Mouse (Mus musculus): ENCODE measurements around the gene Large2. TPM values are rescaled to one million over a fixed set of nuclear protein-coding genes. Genes with fewer than 3 reads are reported as not detected.
A peak's percentile ranks its signal among the peaks of the same experiment; 100 is the strongest.

Large2 gene
- polyA plus RNA-seq (2014; fragmentation: Nextera tagmentation; extraction: Ambion mirVana) = 16.1 and 16.4 TPM in 2 replicates

GRCm38 (mm10) chr2:92374514-92374913 lies at the start of gene Large2, which contains the start of gene Pex16:
Gene Large2, minus strand, starts transcription at chr2:92374869.
Gene Pex16, plus strand, starts transcription at chr2:92374676.
- H3K9me3 ChIP-seq (ENCODE audit: control insufficient read depth, low read length) = no peaks in the 10 kb centered on the region
- peak within 1 kb of the TSS; percentile 93 for H3K4me2 ChIP-seq (ENCODE audit: low read depth, low read length, severe bottlenecking)
- H3K9ac ChIP-seq (ENCODE audit: low read length) = peak within 1 kb of the TSS; percentile 69
- ATAC-seq (replicated peaks; ENCODE audit: low FRiP score) (no peak), DNase-seq (ENCODE audit: low spot score) (no peak)
- peak within 1 kb of the TSS; percentile 92 for H3K27ac ChIP-seq (ENCODE audit: low read depth, low read length)
- H3K4me3 ChIP-seq (ENCODE audit: low read depth, low read length) = peak within 1 kb of the TSS; percentile 72
- no peaks in the 10 kb centered on the region; the same call in 1 of the 2 replicates for H3K36me3 ChIP-seq (ENCODE audit: control insufficient read depth, insufficient read depth, low read length)
- peaks cover 41% of the 10 kb centered on the region for H3K4me1 ChIP-seq (replicated peaks; ENCODE audit: control insufficient read depth, insufficient read depth, low read length)
- peaks cover 2% of the 10 kb centered on the region; the same call in 1 of the 2 replicates for H3K27me3 ChIP-seq (ENCODE audit: control insufficient read depth, insufficient read depth, low read length)
- 4% methylated on average over 16 of the region's 16 CpGs for WGBS

- peak overlapping the region; percentile 89 for H3K27ac ChIP-seq (ENCODE audit: low read depth, low read length)
- DNase-seq (ENCODE audit: low spot score) (no peak), ATAC-seq (replicated peaks; ENCODE audit: low FRiP score) (no peak)
- H3K36me3 ChIP-seq (ENCODE audit: control insufficient read depth, insufficient read depth, low read length) = peaks cover 5% of the 10 kb centered on the region; the same call in 1 of the 2 replicates
- 84% methylated on average over 9 of the region's 9 CpGs for WGBS
- no peaks in the 10 kb centered on the region for H3K27me3 ChIP-seq (ENCODE audit: control insufficient read depth, insufficient read depth, low read length)
- peaks cover 16% of the 10 kb centered on the region for H3K4me1 ChIP-seq (replicated peaks; ENCODE audit: control insufficient read depth, insufficient read depth, low read length)
- no peak overlapping the region for H3K4me2 ChIP-seq (ENCODE audit: low read depth, low read length, severe bottlenecking)
- no peak overlapping the region; the same call in 1 of the 2 replicates for H3K9ac ChIP-seq (ENCODE audit: low read length)
- H3K4me3 ChIP-seq (ENCODE audit: low read depth, low read length) = no peak overlapping the region
- H3K9me3 ChIP-seq (ENCODE audit: control insufficient read depth, low read length) = no peaks in the 10 kb centered on the region
Observed at GRCm38 (mm10) chr2:92423702-92424461, 49.2 kb upstream of the Large2 start.

DNA sequence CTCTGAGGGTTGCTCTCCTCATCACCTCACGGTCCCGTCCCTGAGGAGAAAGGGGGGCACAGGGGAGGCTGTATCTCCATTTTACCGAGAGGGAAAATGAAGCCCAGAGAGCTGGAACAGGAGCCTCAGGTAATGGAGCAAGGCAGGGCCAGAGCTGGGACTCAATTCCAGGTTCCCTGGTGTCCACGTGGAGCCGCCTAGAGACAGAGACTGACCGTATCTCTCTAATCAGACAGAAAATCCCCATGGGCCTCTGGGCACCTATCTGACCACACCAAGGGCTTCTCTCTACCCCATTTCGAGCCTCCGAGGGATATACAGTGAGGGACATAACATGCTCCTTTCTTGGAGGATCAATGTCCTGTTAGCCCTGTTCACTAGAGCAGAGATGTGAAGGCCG lies 48.5 kb upstream of the Large2 start:
- Histone ChIP-seq H3K27me3 (ENCODE audit: control insufficient read depth, insufficient read depth, low read length) (no peaks in the 10 kb centered on the region), H3K9me3 (ENCODE audit: control insufficient read depth, low read length) (no peaks in the 10 kb centered on the region), H3K27ac (ENCODE audit: low read depth, low read length) (no peak overlapping the region), H3K36me3 (ENCODE audit: control insufficient read depth, insufficient read depth, low read length) (peaks cover 5% of the 10 kb centered on the region; the same call in 1 of the 2 replicates), H3K9ac (ENCODE audit: low read length) (no peak overlapping the region), H3K4me3 (ENCODE audit: low read depth, low read length) (no peak overlapping the region), H3K4me2 (ENCODE audit: low read depth, low read length, severe bottlenecking) (no peak overlapping the region), H3K4me1 (replicated peaks; ENCODE audit: control insufficient read depth, insufficient read depth, low read length) (peaks cover 16% of the 10 kb centered on the region)
- no peak for DNase-seq (ENCODE audit: low spot score)
- ATAC-seq (replicated peaks; ENCODE audit: low FRiP score) = no peak
- WGBS = 91% methylated on average over 9 of the region's 9 CpGs

DNA sequence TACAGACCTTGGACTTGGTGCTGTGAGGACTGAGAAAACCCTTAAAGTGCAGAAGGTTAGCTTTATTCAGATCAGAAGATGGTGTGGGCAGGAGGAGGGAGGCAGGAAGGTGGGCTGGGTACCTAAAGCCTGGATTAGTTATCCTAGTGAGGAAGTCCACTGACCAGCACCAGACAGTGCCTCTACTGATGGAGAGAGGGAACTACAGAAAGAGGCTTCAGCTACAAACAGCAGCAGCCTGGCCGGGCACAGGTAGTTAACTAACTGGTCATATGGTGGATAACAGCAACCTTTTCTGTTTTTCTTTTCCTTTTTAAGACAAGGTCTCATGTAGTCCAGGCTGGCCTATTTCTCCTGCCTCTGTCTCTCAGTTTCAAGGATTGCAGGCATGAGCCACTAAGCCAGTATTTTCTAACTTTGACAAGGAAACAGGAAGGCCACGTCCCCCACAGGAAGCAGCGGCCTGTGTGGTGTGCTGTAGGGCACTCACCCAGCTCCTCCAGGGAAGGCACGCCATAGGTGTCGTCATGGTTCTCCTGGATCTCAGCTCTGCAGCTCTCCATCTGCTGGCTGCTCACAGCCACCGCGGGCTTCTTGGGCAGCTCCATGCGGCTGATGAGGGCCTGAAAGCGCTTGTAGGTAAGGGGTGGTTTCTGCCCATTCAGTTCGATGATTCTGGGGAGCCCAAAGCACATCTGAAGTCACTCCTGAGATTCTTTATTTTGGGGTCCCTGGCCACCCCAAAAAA lies 47.9 kb upstream of the Large2 start:
- H3K36me3 ChIP-seq (ENCODE audit: control insufficient read depth, insufficient read depth, low read length) = peaks cover 5% of the 10 kb centered on the region; the same call in 1 of the 2 replicates
- WGBS = 80% methylated on average over 10 of the region's 10 CpGs

GRCm38 (mm10) chr2:92421723-92422387 lies 47.2 kb upstream of the Large2 start:
- no peak overlapping the region for H3K9ac ChIP-seq (ENCODE audit: low read length)
- H3K9me3 ChIP-seq (ENCODE audit: control insufficient read depth, low read length) = no peaks in the 10 kb centered on the region
- H3K4me1 ChIP-seq (replicated peaks; ENCODE audit: control insufficient read depth, insufficient read depth, low read length) = peaks cover 16% of the 10 kb centered on the region
- DNase-seq (ENCODE audit: low spot score) (no peak), ATAC-seq (replicated peaks; ENCODE audit: low FRiP score) (no peak)
- no peak overlapping the region for H3K4me2 ChIP-seq (ENCODE audit: low read depth, low read length, severe bottlenecking)
- WGBS = 92% methylated on average over 7 of the region's 7 CpGs
- H3K27me3 ChIP-seq (ENCODE audit: control insufficient read depth, insufficient read depth, low read length) = no peaks in the 10 kb centered on the region
- H3K36me3 ChIP-seq (ENCODE audit: control insufficient read depth, insufficient read depth, low read length) = peaks cover 5% of the 10 kb centered on the region; the same call in 1 of the 2 replicates
- H3K4me3 ChIP-seq (ENCODE audit: low read depth, low read length) = no peak overlapping the region
- H3K27ac ChIP-seq (ENCODE audit: low read depth, low read length) = no peak overlapping the region

More for the DNA sequence above, 47.9 kb upstream of the Large2 start:
- ATAC-seq (replicated peaks; ENCODE audit: low FRiP score) (no peak), DNase-seq (ENCODE audit: low spot score) (no peak)
- no peak overlapping the region for H3K4me2 ChIP-seq (ENCODE audit: low read depth, low read length, severe bottlenecking)
- no peak overlapping the region for H3K27ac ChIP-seq (ENCODE audit: low read depth, low read length)
- peaks cover 16% of the 10 kb centered on the region for H3K4me1 ChIP-seq (replicated peaks; ENCODE audit: control insufficient read depth, insufficient read depth, low read length)
- no peaks in the 10 kb centered on the region for H3K27me3 ChIP-seq (ENCODE audit: control insufficient read depth, insufficient read depth, low read length)
- H3K9ac ChIP-seq (ENCODE audit: low read length) = no peak overlapping the region
- H3K9me3 ChIP-seq (ENCODE audit: control insufficient read depth, low read length) = no peaks in the 10 kb centered on the region
- H3K4me3 ChIP-seq (ENCODE audit: low read depth, low read length) = no peak overlapping the region

GRCm38 (mm10) chr2:92411705-92412104 lies 37.0 kb upstream of the Large2 start:
- Histone ChIP-seq H3K9me3 (ENCODE audit: control insufficient read depth, low read length) (no peaks in the 10 kb centered on the region), H3K9ac (ENCODE audit: low read length) (no peak overlapping the region), H3K27me3 (ENCODE audit: control insufficient read depth, insufficient read depth, low read length) (no peaks in the 10 kb centered on the region), H3K36me3 (ENCODE audit: control insufficient read depth, insufficient read depth, low read length) (peaks cover 15% of the 10 kb centered on the region; the same call in 1 of the 2 replicates), H3K4me1 (replicated peaks; ENCODE audit: control insufficient read depth, insufficient read depth, low read length) (no peaks in the 10 kb centered on the region), H3K27ac (ENCODE audit: low read depth, low read length) (no peak overlapping the region), H3K4me3 (ENCODE audit: low read depth, low read length) (no peak overlapping the region), H3K4me2 (ENCODE audit: low read depth, low read length, severe bottlenecking) (no peak overlapping the region)
- WGBS = 97% methylated on average over 10 of the region's 10 CpGs
- DNase-seq (ENCODE audit: low spot score) (no peak), ATAC-seq (replicated peaks; ENCODE audit: low FRiP score) (no peak)

DNA sequence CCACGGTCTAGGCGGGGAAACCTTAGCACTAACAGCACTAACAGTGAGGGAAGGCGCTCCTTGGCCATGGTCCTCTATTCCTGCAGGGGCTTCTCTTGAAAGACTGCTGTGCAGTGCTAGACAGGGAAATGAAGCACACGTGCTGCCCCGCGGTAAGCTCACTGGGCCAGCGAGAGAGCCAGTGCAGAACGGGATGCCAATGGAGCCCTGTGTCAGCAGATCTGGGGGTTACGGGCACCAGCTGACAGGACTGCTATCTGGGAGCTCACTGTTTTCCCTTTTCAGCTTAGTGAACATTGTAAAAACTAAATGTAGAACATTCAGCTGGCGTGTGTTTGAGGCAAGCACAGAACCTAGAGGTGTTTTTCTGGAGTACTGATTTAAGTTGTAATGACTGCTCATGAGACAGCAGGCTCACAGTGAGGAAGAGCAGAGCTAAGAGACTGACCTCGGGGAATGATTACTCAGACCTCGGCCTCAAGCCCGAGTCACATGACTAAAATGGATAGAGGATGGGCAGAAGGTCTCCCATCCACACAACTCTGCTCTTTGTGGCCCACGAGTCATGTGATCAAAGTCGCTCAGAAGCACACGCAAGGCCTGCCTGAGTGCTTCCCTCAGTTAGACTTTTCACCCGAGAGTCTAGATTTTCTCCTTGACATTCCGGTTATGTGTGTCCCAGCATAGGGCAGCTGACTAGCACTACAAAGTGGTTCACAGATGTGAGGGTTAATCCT lies 33.8 kb upstream of the Large2 start:
- no peak overlapping the region for H3K9ac ChIP-seq (ENCODE audit: low read length)
- H3K4me2 ChIP-seq (ENCODE audit: low read depth, low read length, severe bottlenecking) = no peak overlapping the region
- no peaks in the 10 kb centered on the region for H3K4me1 ChIP-seq (replicated peaks; ENCODE audit: control insufficient read depth, insufficient read depth, low read length)
- no peaks in the 10 kb centered on the region for H3K27me3 ChIP-seq (ENCODE audit: control insufficient read depth, insufficient read depth, low read length)
- ATAC-seq (replicated peaks; ENCODE audit: low FRiP score) (no peak), DNase-seq (ENCODE audit: low spot score) (no peak)
- peaks cover 7% of the 10 kb centered on the region; the same call in 1 of the 2 replicates for H3K36me3 ChIP-seq (ENCODE audit: control insufficient read depth, insufficient read depth, low read length)
- WGBS = 91% methylated on average over 18 of the region's 18 CpGs
- H3K27ac ChIP-seq (ENCODE audit: low read depth, low read length) = no peak overlapping the region
- no peaks in the 10 kb centered on the region for H3K9me3 ChIP-seq (ENCODE audit: control insufficient read depth, low read length)
- no peak overlapping the region for H3K4me3 ChIP-seq (ENCODE audit: low read depth, low read length)

GRCm38 (mm10) chr2:92405687-92406086 lies 31.0 kb upstream of the Large2 start:
- no peak for DNase-seq (ENCODE audit: low spot score)
- Histone ChIP-seq H3K4me3 (ENCODE audit: low read depth, low read length) (no peak overlapping the region), H3K36me3 (ENCODE audit: control insufficient read depth, insufficient read depth, low read length) (no peaks in the 10 kb centered on the region; the same call in 1 of the 2 replicates), H3K27ac (ENCODE audit: low read depth, low read length) (no peak overlapping the region), H3K27me3 (ENCODE audit: control insufficient read depth, insufficient read depth, low read length) (no peaks in the 10 kb centered on the region), H3K4me2 (ENCODE audit: low read depth, low read length, severe bottlenecking) (no peak overlapping the region), H3K9ac (ENCODE audit: low read length) (no peak overlapping the region), H3K4me1 (replicated peaks; ENCODE audit: control insufficient read depth, insufficient read depth, low read length) (peaks cover 2% of the 10 kb centered on the region; the same call in 1 of the 2 replicates), H3K9me3 (ENCODE audit: control insufficient read depth, low read length) (no peaks in the 10 kb centered on the region)
- ATAC-seq (replicated peaks; ENCODE audit: low FRiP score) = no peak
- 97% methylated on average over 7 of the region's 7 CpGs for WGBS

Data from forebrain, embryonic 11.5 days (tissue).